Comparison of ENCODE assay signal across 9 mouse cellular contexts in genomic region chr8:73355979-73356378, GRCm38 (mm10). TPM values are rescaled to one million over a fixed set of nuclear protein-coding genes. Genes with fewer than 3 reads are reported as not detected.
DNase-seq lines count a peak whose midpoint lies in the region; ATAC-seq lines count a peak whose summit lies in the region.
"Had no signal": no experiment of that assay in that cellular context is flagged by ENCODE, and none has a peak within 500 bp of the region (broad histone marks: within the 10 kb centered on the region; RNA-seq: fewer than 3 reads in every experiment).

No protein-coding gene starts in this region.

- peak; percentile 51 for DNase-seq in ovary, postnatal 14 days (ENCODE audit: low spot score)
- DNase-seq in ovary, postnatal 10 days (ENCODE audit: low spot score) = no peak
- peak; percentile 91 for DNase-seq in brain, adult 2 months (ENCODE audit: low read depth, low spot score)
- DNase-seq in kidney, adult 8-10 months = peak; percentile 30 to 59
- peak; percentile 69 for DNase-seq in limb, embryonic 11.5 days (ENCODE audit: low spot score)
- DNase-seq in retina, embryonic 14.5 days (ENCODE audit: low spot score) = peak; percentile 86

- ATAC-seq in forebrain, embryonic 15.5 days (replicated peaks) = no peak
- ATAC-seq in limb, embryonic 11.5 days (ENCODE audit: insufficient number of reproducible peaks, low FRiP score, low TSS enrichment, low read depth) = no peak
- ATAC-seq in megakaryocyte, adult 5-6 weeks (ENCODE audit: poor library complexity, severe bottlenecking) = no peak

- peak overlapping the region; percentile 74 for H3K4me2 ChIP-seq in forebrain, embryonic 15.5 days (replicated peaks)
- H3K4me2 ChIP-seq in limb, embryonic 11.5 days (ENCODE audit: low read depth, severe bottlenecking) = no peak overlapping the region

- peak overlapping the region; percentile 35; the same call in 1 of the 2 replicates for H3K27ac ChIP-seq in forebrain, embryonic 15.5 days (replicated peaks)
- no peak overlapping the region for H3K27ac ChIP-seq in limb, embryonic 11.5 days (replicated peaks; ENCODE audit: low read depth, low read length)
- H3K27ac ChIP-seq: embryonic facial prominence, embryonic 13.5 days had no signal

- H3K4me3 ChIP-seq in forebrain, embryonic 15.5 days = peak overlapping the region; percentile 86; the same call in 1 of the 2 replicates
- H3K4me3 ChIP-seq in limb, embryonic 11.5 days (ENCODE audit: low read depth, low read length) = no peak overlapping the region
- H3K4me3 ChIP-seq: embryonic facial prominence, embryonic 13.5 days had no signal

- 31% methylated on average over 2 of the region's 2 CpGs for WGBS in forebrain, embryonic 15.5 days
- WGBS in limb, embryonic 11.5 days = 24% methylated on average over 2 of the region's 2 CpGs

- no peaks in the 10 kb centered on the region for H3K27me3 ChIP-seq in forebrain, embryonic 15.5 days
- no peaks in the 10 kb centered on the region for H3K27me3 ChIP-seq in limb, embryonic 11.5 days (ENCODE audit: control insufficient read depth, insufficient read depth, low read length)
- H3K27me3 ChIP-seq: embryonic facial prominence, embryonic 13.5 days had no signal

- H3K9ac ChIP-seq in forebrain, embryonic 15.5 days (replicated peaks) = no peak overlapping the region
- H3K9ac ChIP-seq in limb, embryonic 11.5 days (ENCODE audit: low read length) = no peak overlapping the region
- H3K9ac ChIP-seq: embryonic facial prominence, embryonic 13.5 days had no signal

- H3K36me3 ChIP-seq in forebrain, embryonic 15.5 days = no peaks in the 10 kb centered on the region
- H3K36me3 ChIP-seq in limb, embryonic 11.5 days (ENCODE audit: control insufficient read depth, insufficient read depth, low read length) = no peaks in the 10 kb centered on the region
- H3K36me3 ChIP-seq: embryonic facial prominence, embryonic 13.5 days had no signal

- peaks cover 25% of the 10 kb centered on the region for H3K4me1 ChIP-seq in forebrain, embryonic 15.5 days
- H3K4me1 ChIP-seq in limb, embryonic 11.5 days (ENCODE audit: control insufficient read depth, insufficient read depth, low read length) = no peaks in the 10 kb centered on the region

- no peaks in the 10 kb centered on the region for H3K9me3 ChIP-seq in forebrain, embryonic 15.5 days
- H3K9me3 ChIP-seq in limb, embryonic 11.5 days (ENCODE audit: control insufficient read depth, low read length) = no peaks in the 10 kb centered on the region
- H3K9me3 ChIP-seq: embryonic facial prominence, embryonic 13.5 days had no signal

RNA-seq across cellular contexts. Expression of gene Large1, which starts 2.6 kb away (rescaled TPM):
- 14.1 and 16.8 TPM in 2 replicates for polyA plus RNA-seq in forebrain, embryonic 15.5 days (2015; fragmentation: Nextera tagmentation; extraction: Ambion mirVana)
- 5.7 and 6.6 TPM in 2 replicates for polyA plus RNA-seq in limb, embryonic 11.5 days (2014; fragmentation: Nextera tagmentation; extraction: Ambion mirVana)
- total RNA-seq in megakaryocyte, adult 5-6 weeks (2015) = 2.0 and 2.4 TPM in 2 replicates
- 1.9 TPM in 2 replicates for total RNA-seq in megakaryocyte, adult 5-6 weeks (2017)
